Mouse (Mus musculus): ENCODE measurements around the gene Copg2. TPM values are rescaled to one million over a fixed set of nuclear protein-coding genes. Genes with fewer than 3 reads are reported as not detected.

The Copg2 gene
- polyA plus RNA-seq (2015; fragmentation: Nextera tagmentation; extraction: Ambion mirVana), result 22.7 and 26.1 TPM in 2 replicates

DNA sequence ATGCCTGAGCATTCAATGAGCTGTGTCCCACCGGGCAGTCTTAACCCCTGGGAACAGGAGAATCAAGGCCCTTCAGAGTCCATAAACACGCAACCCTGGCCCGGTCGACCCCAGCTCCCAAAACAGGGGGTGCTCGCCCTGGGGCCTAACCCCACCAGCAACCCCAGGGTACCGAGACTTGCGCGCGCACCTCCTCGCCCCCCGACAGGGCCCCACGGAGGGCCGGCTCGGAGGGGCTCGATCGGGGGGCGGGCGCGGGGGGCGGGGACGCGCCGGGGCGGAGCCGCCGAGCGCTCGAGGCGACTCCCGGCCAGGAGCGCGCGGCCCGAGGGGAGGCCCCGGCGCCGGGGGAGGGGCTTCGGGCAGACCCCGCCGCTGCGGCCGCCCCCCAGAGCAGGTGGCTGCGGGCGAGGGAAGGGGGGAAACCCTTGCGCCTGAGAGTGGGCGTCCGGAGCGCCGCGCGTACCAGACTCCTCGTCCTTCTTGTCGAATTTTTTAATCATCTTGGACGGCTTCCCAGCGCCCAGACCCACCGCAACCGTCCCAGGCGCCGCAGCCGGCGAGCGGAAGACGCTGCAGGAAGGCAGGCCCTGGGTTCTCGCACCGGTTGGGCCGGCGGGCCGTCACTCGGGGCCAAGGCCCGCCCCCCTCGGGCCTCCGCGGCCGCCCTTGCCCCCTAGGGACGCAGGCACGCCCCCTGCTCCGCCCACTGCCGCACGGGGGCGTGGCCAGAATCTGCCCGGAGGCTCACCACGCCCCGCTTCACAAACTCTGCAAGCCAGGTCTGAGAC, at the start of gene Copg2:
Gene Copg2, minus strand, starts transcription at position 600 of the 791 bp plus-strand sequence.

DNA sequence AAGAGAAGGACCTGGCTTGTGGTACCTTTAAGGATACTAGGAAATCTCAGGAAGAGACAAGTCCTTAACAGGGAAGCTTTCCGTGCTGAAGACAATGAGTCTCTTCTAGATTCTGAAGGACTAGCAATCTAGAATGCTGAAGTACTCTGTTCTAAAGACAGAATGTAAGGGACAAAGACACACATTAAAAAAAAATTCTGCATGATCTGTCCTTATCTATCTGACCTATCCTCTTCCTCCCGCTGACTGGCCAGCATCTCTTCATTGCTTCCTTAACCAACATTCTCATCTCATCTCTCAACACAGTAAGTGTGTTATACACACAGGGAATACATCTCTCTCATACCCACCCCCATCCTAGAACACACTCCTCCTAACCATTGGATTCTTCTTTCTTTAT, 18.9 kb upstream of the Copg2 start, which contains the start of gene Tsga13:
Gene Tsga13, minus strand, starts transcription at position 101 of the 400 bp plus-strand sequence.

DNA sequence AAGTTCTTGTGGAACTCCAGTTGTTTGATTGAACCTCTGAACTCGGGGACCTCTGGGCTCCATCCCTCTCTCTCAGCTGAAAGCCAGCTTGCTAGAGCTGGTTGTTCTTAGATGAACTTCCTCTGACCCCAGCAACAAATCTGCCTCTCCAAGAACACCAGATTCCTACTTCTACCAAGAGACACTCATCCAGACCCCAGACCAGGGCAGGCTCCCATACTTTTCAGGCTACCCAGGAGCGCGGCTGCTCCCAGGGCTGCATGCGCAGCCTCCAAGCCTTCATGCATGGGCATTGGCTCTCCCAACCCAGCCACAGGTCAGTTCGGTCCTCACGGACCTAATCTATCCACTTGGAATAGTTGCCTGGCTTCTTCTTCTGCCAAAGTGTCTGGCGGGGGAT, 173.3 kb downstream of the Copg2 start, which contains the start of gene Mest:
Gene Mest, plus strand, starts transcription at position 217 of the 400 bp plus-strand sequence.

Small RNA genes lying within 50 kb of the gene (microRNA-seq; reads per million reads assigned to microRNA genes)
- gene Mir335 (ENCODE audit: borderline replicate concordance, insufficient number of aligned reads), result 41,962 reads per million, percentile 98 among the genes with 10 or more reads in this experiment

Other genes starting within 250 kb of the Copg2 start
- 7.9 and 13.4 TPM in 2 replicates for gene Cep41, start 203.0 kb downstream of the Copg2 start, polyA plus RNA-seq (2015; fragmentation: Nextera tagmentation; extraction: Ambion mirVana)
- 575 TPM in 2 replicates for gene Mest, start 173.2 kb downstream of the Copg2 start, polyA plus RNA-seq (2015; fragmentation: Nextera tagmentation; extraction: Ambion mirVana)
- gene Tsga13, start 18.8 kb upstream of the Copg2 start, polyA plus RNA-seq (2015; fragmentation: Nextera tagmentation; extraction: Ambion mirVana), result 0.59 and 0.84 TPM in 2 replicates
- gene Klf14, start 62.3 kb upstream of the Copg2 start, polyA plus RNA-seq (2015; fragmentation: Nextera tagmentation; extraction: Ambion mirVana), result 3.9 and 4.7 TPM in 2 replicates